Mouse (Mus musculus) myocyte (in vitro differentiated cells): ENCODE results near the gene Nxpe4.

Source experiments
- MAX ChIP-seq: IDR thresholded peaks from one replicate; pipeline ENCODE4 v1.6.1; 2011; ENCODE audit warnings: low read depth, mild to moderate bottlenecking, control low read depth
- POLR2A ChIP-seq: IDR thresholded peaks from one replicate; pipeline ENCODE4 v1.6.1; 2011; ENCODE audit warnings: low read depth, mild to moderate bottlenecking, control low read depth, moderate library complexity; ENCODE audit not compliant: insufficient read length
- SRF ChIP-seq: IDR thresholded peaks from one replicate; pipeline ENCODE4 v1.6.1; 2011; ENCODE audit warnings: low read depth; ENCODE audit not compliant: control insufficient read depth, insufficient read length
- USF1 ChIP-seq: IDR thresholded peaks from one replicate; pipeline ENCODE4 v1.6.1; 2011; ENCODE audit warnings: low read depth, mild to moderate bottlenecking, control low read depth, moderate library complexity

DNA sequence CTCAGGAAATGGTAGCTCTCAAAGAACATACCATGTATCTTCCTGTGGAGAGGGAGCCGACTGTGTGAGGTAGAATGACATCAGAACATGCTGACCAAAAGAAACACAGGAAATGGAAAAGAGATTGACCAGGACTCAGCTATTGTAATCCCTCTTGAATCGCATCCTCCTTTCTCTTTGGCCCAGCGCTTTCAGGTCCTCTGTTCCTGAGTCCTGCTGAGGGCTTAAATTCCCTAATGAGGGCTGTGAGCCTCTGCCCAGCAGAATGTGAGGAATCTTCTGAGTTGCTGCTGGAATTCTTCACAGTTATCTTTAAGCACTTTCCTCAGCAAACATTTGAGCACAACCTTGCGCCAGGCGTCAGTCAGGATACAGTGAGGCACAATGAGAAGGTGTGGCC is 78.6 kb downstream of the Nxpe4 start:
- no peak for TF ChIP-seq POLR2A
- TF ChIP-seq MAX = no peak
- no peak for TF ChIP-seq SRF
- no peak for TF ChIP-seq USF1
